Mouse (Mus musculus): ENCODE results near the gene Epha1. TPM values are rescaled to one million over a fixed set of nuclear protein-coding genes. Genes with fewer than 3 reads are reported as not detected.

The Epha1 gene
- polyA plus RNA-seq, 1 experiment from 2014 or later = 21.8 TPM

DNA sequence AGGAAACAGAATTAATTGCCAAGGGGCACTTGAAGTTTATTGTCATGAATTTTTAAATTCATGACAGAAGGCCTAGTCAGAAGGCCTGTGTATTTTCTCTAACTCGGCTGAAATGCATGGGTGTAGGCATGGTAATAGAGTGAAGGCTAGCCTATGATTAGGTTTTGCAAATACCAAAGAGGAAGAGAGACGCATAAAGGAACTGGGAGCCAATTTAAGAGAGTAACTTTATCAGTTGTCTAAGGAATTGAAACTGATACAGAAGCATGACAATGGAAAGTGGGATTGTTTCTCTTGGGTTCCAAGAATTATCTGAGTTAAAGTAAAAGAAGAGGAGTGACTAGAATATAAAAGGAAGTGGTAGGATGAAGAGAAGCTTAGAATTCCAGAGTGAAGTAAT lies 33.9 kb downstream of the Epha1 start:
- Histone ChIP-seq H3K9me3 (ENCODE audit: low read length) (no peaks in the 10 kb centered on the region), H3K9ac (replicated peaks; ENCODE audit: low read depth) (no peak overlapping the region), H3K27ac (ENCODE audit: low read length) (no peak overlapping the region), H3K4me3 (ENCODE audit: low read depth, low read length) (no peak overlapping the region), H3K4me2 (replicated peaks; ENCODE audit: low read depth, low read length) (no peak overlapping the region), H3K27me3 (replicated peaks; ENCODE audit: insufficient read depth, low read length) (no peaks in the 10 kb centered on the region), H3K36me3 (ENCODE audit: insufficient read depth, low read length) (no peaks in the 10 kb centered on the region), H3K4me1 (ENCODE audit: insufficient read depth, low read depth, low read length) (no peaks in the 10 kb centered on the region)
- ATAC-seq = no peak
- TF ChIP-seq CTCF (IDR thresholded peaks at IDR 0.05) (no peak), EP300 (IDR thresholded peaks at IDR 0.05) (no peak)
- 79% methylated on average over 2 of the region's 2 CpGs for WGBS
- no peak for DNase-seq (ENCODE audit: low spot score)

DNA sequence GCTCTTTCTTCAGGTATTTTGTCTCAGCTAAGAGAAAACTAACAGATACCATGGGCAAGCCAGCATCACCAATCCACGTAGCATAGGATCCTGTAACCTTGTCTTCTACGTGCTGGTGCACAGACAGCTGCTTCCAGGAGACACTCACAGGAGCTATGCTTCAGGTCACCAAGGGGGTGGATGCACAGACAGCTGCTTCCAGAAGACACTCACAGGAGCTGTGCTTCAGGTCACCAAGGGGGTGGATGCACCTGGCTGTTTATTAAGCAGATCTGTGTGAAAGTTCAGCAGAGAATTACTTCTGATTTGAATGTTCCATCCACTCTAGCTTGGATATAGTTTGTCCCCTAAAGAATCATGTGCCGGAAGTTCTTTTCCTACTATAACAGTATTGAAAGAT lies 42.1 kb downstream of the Epha1 start:
- Histone ChIP-seq H3K4me2 (replicated peaks; ENCODE audit: low read depth, low read length) (no peak overlapping the region), H3K27ac (ENCODE audit: low read length) (no peak overlapping the region), H3K27me3 (replicated peaks; ENCODE audit: insufficient read depth, low read length) (no peaks in the 10 kb centered on the region), H3K36me3 (ENCODE audit: insufficient read depth, low read length) (no peaks in the 10 kb centered on the region), H3K4me1 (ENCODE audit: insufficient read depth, low read depth, low read length) (no peaks in the 10 kb centered on the region), H3K4me3 (ENCODE audit: low read depth, low read length) (no peak overlapping the region), H3K9ac (replicated peaks; ENCODE audit: low read depth) (no peak overlapping the region), H3K9me3 (ENCODE audit: low read length) (no peaks in the 10 kb centered on the region)
- TF ChIP-seq CTCF (IDR thresholded peaks at IDR 0.05) (no peak), EP300 (IDR thresholded peaks at IDR 0.05) (no peak)
- ATAC-seq (no peak), DNase-seq (ENCODE audit: low spot score) (no peak)
- 85% methylated on average over 3 of the region's 3 CpGs for WGBS

DNA sequence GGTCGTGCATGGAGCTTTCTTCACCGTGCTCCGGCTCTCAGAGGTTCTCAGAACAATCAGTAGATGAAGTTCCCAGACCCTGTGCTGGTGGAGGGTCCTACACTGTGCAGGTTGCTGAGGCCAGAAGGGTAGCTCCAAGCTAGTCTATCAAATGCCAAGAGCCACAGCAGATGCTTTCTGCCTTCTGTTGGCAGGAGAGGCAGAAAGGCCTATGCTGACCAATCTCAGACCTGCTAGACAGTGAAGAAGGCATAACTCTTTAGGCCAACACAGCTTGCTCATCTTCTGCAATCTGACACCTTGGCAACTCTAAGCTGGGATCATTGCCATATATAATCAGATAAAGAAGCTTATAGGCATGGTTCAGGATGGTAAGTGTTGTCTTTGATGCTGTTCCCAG lies 42.9 kb downstream of the Epha1 start:
- no peaks in the 10 kb centered on the region for H3K36me3 ChIP-seq (ENCODE audit: insufficient read depth, low read length)
- DNase-seq (ENCODE audit: low spot score) (no peak), ATAC-seq (no peak)
- 66% methylated on average over 3 of the region's 3 CpGs for WGBS
- no peaks in the 10 kb centered on the region for H3K27me3 ChIP-seq (replicated peaks; ENCODE audit: insufficient read depth, low read length)
- H3K4me2 ChIP-seq (replicated peaks; ENCODE audit: low read depth, low read length) = no peak overlapping the region
- no peaks in the 10 kb centered on the region for H3K4me1 ChIP-seq (ENCODE audit: insufficient read depth, low read depth, low read length)
- no peak overlapping the region for H3K27ac ChIP-seq (ENCODE audit: low read length)
- TF ChIP-seq EP300 (IDR thresholded peaks at IDR 0.05) (no peak), CTCF (IDR thresholded peaks at IDR 0.05) (no peak)
- H3K9me3 ChIP-seq (ENCODE audit: low read length) = no peaks in the 10 kb centered on the region
- no peak overlapping the region for H3K9ac ChIP-seq (replicated peaks; ENCODE audit: low read depth)
- H3K4me3 ChIP-seq (ENCODE audit: low read depth, low read length) = no peak overlapping the region

DNA sequence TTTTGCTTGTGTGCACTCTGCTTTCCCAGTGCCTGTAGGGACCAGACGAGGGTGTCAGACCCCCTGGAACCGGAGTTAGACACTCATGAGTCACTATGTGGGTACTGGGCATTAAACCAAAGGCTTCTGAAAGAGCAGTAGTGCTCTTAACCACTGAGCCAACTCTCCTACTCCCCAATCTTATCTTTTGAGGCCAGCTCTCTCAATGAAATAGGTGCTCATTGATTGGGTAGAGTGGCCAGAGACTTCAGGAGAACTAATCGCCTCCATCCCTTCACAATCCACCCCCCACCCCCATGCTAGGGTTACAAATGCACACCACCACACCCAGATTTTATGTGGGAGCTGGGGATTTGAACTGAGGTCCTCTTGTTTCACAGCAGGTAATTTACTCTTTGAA lies 44.3 kb downstream of the Epha1 start:
- H3K27ac ChIP-seq (ENCODE audit: low read length) = no peak overlapping the region
- DNase-seq (ENCODE audit: low spot score) (no peak), ATAC-seq (no peak)
- peaks cover 9% of the 10 kb centered on the region; the same call in 1 of the 2 replicates for H3K27me3 ChIP-seq (replicated peaks; ENCODE audit: insufficient read depth, low read length)
- WGBS = 54% methylated on average over 3 of the region's 3 CpGs
- H3K4me2 ChIP-seq (replicated peaks; ENCODE audit: low read depth, low read length) = no peak overlapping the region
- peaks cover 2% of the 10 kb centered on the region; the same call in 1 of the 2 replicates for H3K4me1 ChIP-seq (ENCODE audit: insufficient read depth, low read depth, low read length)
- H3K9me3 ChIP-seq (ENCODE audit: low read length) = no peaks in the 10 kb centered on the region
- no peak overlapping the region for H3K9ac ChIP-seq (replicated peaks; ENCODE audit: low read depth)
- H3K36me3 ChIP-seq (ENCODE audit: insufficient read depth, low read length) = no peaks in the 10 kb centered on the region
- TF ChIP-seq CTCF (IDR thresholded peaks at IDR 0.05) = no peak
- TF ChIP-seq EP300 (IDR thresholded peaks at IDR 0.05) = no peak
- no peak overlapping the region for H3K4me3 ChIP-seq (ENCODE audit: low read depth, low read length)

DNA sequence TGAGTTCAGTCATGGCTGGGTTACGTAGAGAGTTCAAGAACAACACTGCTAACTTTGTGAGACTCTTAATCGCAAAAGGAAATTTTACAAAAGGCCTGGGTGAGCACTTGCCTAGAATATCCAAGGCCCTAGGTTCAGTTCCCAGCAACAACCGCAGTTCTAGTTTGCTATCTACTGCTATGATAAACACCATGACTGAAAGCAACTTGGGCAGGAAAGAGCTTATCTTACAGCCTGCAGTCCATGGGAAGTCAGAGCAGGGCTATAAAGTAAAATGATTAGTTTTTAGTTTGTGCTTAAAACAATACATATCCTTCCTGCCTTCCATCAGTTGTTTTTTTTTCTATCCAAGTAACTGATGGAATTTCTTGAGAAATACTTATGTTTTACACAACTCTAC lies 46.6 kb downstream of the Epha1 start:
- Histone ChIP-seq H3K4me3 (ENCODE audit: low read depth, low read length) (no peak overlapping the region), H3K9me3 (ENCODE audit: low read length) (no peaks in the 10 kb centered on the region), H3K27me3 (replicated peaks; ENCODE audit: insufficient read depth, low read length) (peaks cover 17% of the 10 kb centered on the region; the same call in 1 of the 2 replicates), H3K9ac (replicated peaks; ENCODE audit: low read depth) (no peak overlapping the region), H3K27ac (ENCODE audit: low read length) (no peak overlapping the region), H3K36me3 (ENCODE audit: insufficient read depth, low read length) (no peaks in the 10 kb centered on the region), H3K4me1 (ENCODE audit: insufficient read depth, low read depth, low read length) (peaks cover 6% of the 10 kb centered on the region; the same call in 1 of the 2 replicates), H3K4me2 (replicated peaks; ENCODE audit: low read depth, low read length) (no peak overlapping the region)
- DNase-seq (ENCODE audit: low spot score) = no peak
- TF ChIP-seq CTCF (IDR thresholded peaks at IDR 0.05) = no peak
- TF ChIP-seq EP300 (IDR thresholded peaks at IDR 0.05) = no peak
- 84% methylated on average over 3 of the region's 3 CpGs for WGBS
- ATAC-seq = no peak

DNA sequence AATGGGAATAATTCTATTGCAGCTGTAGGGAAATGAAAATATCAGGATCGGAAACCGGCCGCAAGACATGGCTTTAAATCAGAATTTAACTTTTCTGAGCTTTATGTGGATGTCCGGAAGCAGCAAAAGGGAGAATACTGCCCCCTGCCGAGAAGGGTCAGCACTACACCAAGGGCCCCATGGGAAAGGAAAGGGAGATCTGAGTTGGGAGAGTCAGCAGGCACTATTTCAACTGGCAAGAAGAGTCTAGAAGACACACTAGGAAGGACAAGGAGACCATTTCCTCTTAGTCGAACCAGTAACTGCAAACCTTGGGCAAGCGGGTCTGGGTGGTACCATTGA lies 47.8 kb downstream of the Epha1 start:
- Histone ChIP-seq H3K36me3 (ENCODE audit: insufficient read depth, low read length) (no peaks in the 10 kb centered on the region), H3K4me2 (replicated peaks; ENCODE audit: low read depth, low read length) (peak overlapping the region; percentile 89), H3K4me3 (ENCODE audit: low read depth, low read length) (peak overlapping the region; percentile 51), H3K9ac (replicated peaks; ENCODE audit: low read depth) (no peak overlapping the region), H3K27ac (ENCODE audit: low read length) (no peak overlapping the region), H3K9me3 (ENCODE audit: low read length) (no peaks in the 10 kb centered on the region), H3K27me3 (replicated peaks; ENCODE audit: insufficient read depth, low read length) (peaks cover 17% of the 10 kb centered on the region; the same call in 1 of the 2 replicates), H3K4me1 (ENCODE audit: insufficient read depth, low read depth, low read length) (peaks cover 6% of the 10 kb centered on the region; the same call in 1 of the 2 replicates)
- ATAC-seq (peak; percentile 27; the same call in 1 of the 2 replicates), DNase-seq (ENCODE audit: low spot score) (peak; percentile 76)
- 5% methylated on average over 7 of the region's 7 CpGs for WGBS
- no peak for TF ChIP-seq EP300 (IDR thresholded peaks at IDR 0.05)
- TF ChIP-seq CTCF (IDR thresholded peaks at IDR 0.05) = peak; percentile 85

All from lung, postnatal 0 days (tissue).